In the genomic region with DNA sequence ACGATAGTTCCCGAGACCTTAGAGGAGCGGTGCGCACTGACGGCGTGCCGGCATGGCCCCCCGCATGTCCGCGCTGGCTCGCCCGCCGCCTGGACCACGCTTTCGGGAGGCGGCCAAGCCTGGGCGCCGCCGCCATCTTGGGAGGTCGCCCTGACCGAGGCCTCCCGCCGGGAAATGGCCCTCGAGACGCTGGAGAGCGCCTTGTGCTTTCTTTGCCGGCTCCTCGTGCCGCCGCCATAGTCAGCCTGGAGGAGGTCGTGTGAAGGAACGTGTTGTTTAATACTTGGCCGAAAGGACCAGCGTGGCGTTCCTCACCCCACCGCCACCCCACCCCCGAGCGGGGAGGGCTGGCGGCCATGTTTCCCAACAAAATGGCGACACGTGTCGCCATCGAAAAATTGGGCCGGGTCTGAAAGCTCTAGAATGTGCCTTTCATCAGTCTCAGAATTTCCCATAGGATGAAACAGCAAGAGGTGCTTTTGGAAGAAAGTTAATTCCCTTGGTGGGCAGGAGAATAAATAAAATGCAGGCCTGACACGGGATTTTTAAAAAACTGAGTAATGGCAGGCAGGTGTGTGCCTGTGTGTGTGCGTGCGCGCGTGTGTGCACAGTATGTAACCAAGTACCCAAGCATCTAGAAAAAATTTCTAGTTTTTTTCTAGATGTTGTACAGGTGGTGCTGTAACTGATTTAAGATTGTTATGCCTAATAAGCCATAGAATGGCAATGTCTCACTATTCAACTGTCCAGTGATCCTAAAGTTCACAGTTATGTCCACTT, we compare ENCODE assay signal across 8 mouse cellular contexts. TPM values are rescaled to one million over a fixed set of nuclear protein-coding genes. Genes with fewer than 3 reads are reported as not detected.
DNase-seq lines count a peak whose midpoint lies in the region; ATAC-seq and TF ChIP-seq lines count a peak whose summit lies in the region.

No protein-coding gene starts in this region.

- peak; percentile 77 for ATAC-seq in intestine, embryonic 14.5 days (replicated peaks; ENCODE audit: low FRiP score, low TSS enrichment, low read depth)
- peak; percentile 57 for ATAC-seq in liver, postnatal 0 days
- ATAC-seq in neural tube, embryonic 11.5 days (ENCODE audit: insufficient read depth, low FRiP score, low TSS enrichment), result peak; percentile 60

- peak overlapping the region; percentile 88 for H3K4me3 ChIP-seq in brown adipose tissue, adult 24 weeks (ENCODE audit: insufficient read depth, low read depth, low read length)
- H3K4me3 ChIP-seq in intestine, embryonic 14.5 days (ENCODE audit: low read depth, low read length), result peak overlapping the region; percentile 93
- H3K4me3 ChIP-seq in liver, postnatal 0 days (ENCODE audit: low read depth, low read length), result peak overlapping the region; percentile 87
- H3K4me3 ChIP-seq in neural tube, embryonic 11.5 days (ENCODE audit: low read depth, low read length), result peak overlapping the region; percentile 99

- H3K9me3 ChIP-seq in intestine, embryonic 14.5 days (ENCODE audit: control insufficient read depth, low read length), result no peaks in the 10 kb centered on the region
- H3K9me3 ChIP-seq in liver, postnatal 0 days (ENCODE audit: low read length), result no peaks in the 10 kb centered on the region
- no peaks in the 10 kb centered on the region for H3K9me3 ChIP-seq in neural tube, embryonic 11.5 days (ENCODE audit: control insufficient read depth, low read length)

- peak overlapping the region; percentile 99 for H3K9ac ChIP-seq in intestine, embryonic 14.5 days (ENCODE audit: low read length)
- peak overlapping the region; percentile 86 for H3K9ac ChIP-seq in liver, postnatal 0 days (replicated peaks)
- peak overlapping the region; percentile 99 for H3K9ac ChIP-seq in neural tube, embryonic 11.5 days (ENCODE audit: low read length)

- H3K36me3 ChIP-seq in intestine, embryonic 14.5 days (ENCODE audit: control insufficient read depth, insufficient read depth, low read length), result peaks cover 31% of the 10 kb centered on the region
- peaks cover 21% of the 10 kb centered on the region for H3K36me3 ChIP-seq in liver, postnatal 0 days (replicated peaks; ENCODE audit: insufficient read depth, low read length)
- H3K36me3 ChIP-seq in neural tube, embryonic 11.5 days (ENCODE audit: control insufficient read depth, insufficient read depth, low read length), result 0 out of 2 replicates have a peak, but pooled peaks cover 4% of the 10 kb centered on the region

- H3K27ac ChIP-seq in brown adipose tissue, adult 24 weeks (replicated peaks; ENCODE audit: low read depth, low read length), result peak overlapping the region; percentile 100
- H3K27ac ChIP-seq in intestine, embryonic 14.5 days (ENCODE audit: low read depth), result peak overlapping the region; percentile 100
- peak overlapping the region; percentile 99 for H3K27ac ChIP-seq in liver, postnatal 0 days (ENCODE audit: low read depth)
- H3K27ac ChIP-seq in neural tube, embryonic 11.5 days (ENCODE audit: low read depth, low read length), result peak overlapping the region; percentile 100

- peaks cover 11% of the 10 kb centered on the region for H3K4me1 ChIP-seq in brown adipose tissue, adult 24 weeks (ENCODE audit: control insufficient read depth, insufficient read depth, insufficient read length, low read length)
- H3K4me1 ChIP-seq in intestine, embryonic 14.5 days (replicated peaks; ENCODE audit: control insufficient read depth, insufficient read depth, low read length), result peaks cover 15% of the 10 kb centered on the region; the same call in 1 of the 2 replicates
- H3K4me1 ChIP-seq in liver, postnatal 0 days (ENCODE audit: insufficient read depth), result peaks cover 19% of the 10 kb centered on the region
- H3K4me1 ChIP-seq in neural tube, embryonic 11.5 days (ENCODE audit: control insufficient read depth, insufficient read depth, low read length), result peaks cover 10% of the 10 kb centered on the region

- peak; percentile 77 for DNase-seq in layer of hippocampus, adult 11-12 months (ENCODE audit: low spot score)
- DNase-seq in layer of hippocampus, adult 8-10 months (ENCODE audit: low spot score in 2 of 2), result no peak
- DNase-seq in forelimb bud, embryonic 11.5 days (ENCODE audit: low read depth, low spot score), result peak; percentile 76
- DNase-seq in intestine, embryonic 14.5 days (ENCODE audit: low spot score), result peak; percentile 95
- peak; percentile 85 for DNase-seq in liver, postnatal 0 days
- DNase-seq in neural tube, embryonic 11.5 days (ENCODE audit: low spot score), result peak; percentile 88
- peak; percentile 73 for DNase-seq in thymus, postnatal 10 days (ENCODE audit: low spot score in 2 of 2)

- H3K4me2 ChIP-seq in intestine, embryonic 14.5 days (ENCODE audit: low read length), result peak overlapping the region; percentile 84
- peak overlapping the region; percentile 81 for H3K4me2 ChIP-seq in liver, postnatal 0 days (ENCODE audit: low read depth, low read length)
- peak overlapping the region; percentile 87 for H3K4me2 ChIP-seq in neural tube, embryonic 11.5 days (ENCODE audit: low read depth)

- peak; percentile 46; the same call in 1 of the 2 replicates for TF ChIP-seq EP300 in liver, postnatal 0 days (IDR thresholded peaks at IDR 0.05; ENCODE audit: low read depth)

- H3K27me3 ChIP-seq in intestine, embryonic 14.5 days (replicated peaks; ENCODE audit: control insufficient read depth, insufficient read depth, low read length), result no peaks in the 10 kb centered on the region
- no peaks in the 10 kb centered on the region for H3K27me3 ChIP-seq in liver, postnatal 0 days (ENCODE audit: insufficient read depth, low read length)
- no peaks in the 10 kb centered on the region for H3K27me3 ChIP-seq in neural tube, embryonic 11.5 days (ENCODE audit: control insufficient read depth, insufficient read depth, low read length)

- no peak for TF ChIP-seq CTCF in liver, postnatal 0 days (IDR thresholded peaks at IDR 0.05; ENCODE audit: low read depth)

- WGBS in intestine, embryonic 14.5 days, result 6% methylated on average over 49 of the region's 49 CpGs
- WGBS in liver, postnatal 0 days (ENCODE audit: insufficient replicate concordance), result 5% methylated on average over 45 of the region's 49 CpGs
- 6% methylated on average over 49 of the region's 49 CpGs for WGBS in neural tube, embryonic 11.5 days

RNA-seq across cellular contexts. Expression of gene Pcbp1, which starts 1.0 kb away (rescaled TPM):
- total RNA-seq in layer of hippocampus, adult 8-10 months (2022), result 100 to 1,000 TPM; 172 to 184 (median 178) TPM
- 107 and 116 TPM in 2 replicates for polyA plus RNA-seq in brown adipose tissue, adult 24 weeks (2012; ENCODE audit: insufficient read depth, insufficient read length, missing spikeins)
- 261 and 405 TPM in 2 replicates for polyA plus RNA-seq in intestine, embryonic 14.5 days (2014; fragmentation: Nextera tagmentation; extraction: Ambion mirVana)
- polyA plus RNA-seq in liver, postnatal 0 days (2015; fragmentation: Nextera tagmentation; extraction: Ambion mirVana), result 206 and 208 TPM in 2 replicates
- polyA plus RNA-seq in neural tube, embryonic 11.5 days (2014; fragmentation: Nextera tagmentation; extraction: Ambion mirVana), result 518 and 536 TPM in 2 replicates

Comparison
In these comparisons a context has a peak if more than half of its experiments do, and no peak if none do; other contexts are left out.
1. DNase-seq: peak in layer of hippocampus, adult 11-12 months (single experiment), forelimb bud, embryonic 11.5 days (single experiment), intestine, embryonic 14.5 days (single experiment), liver, postnatal 0 days (single experiment), neural tube, embryonic 11.5 days (single experiment) and thymus, postnatal 10 days (2 of 2); none in layer of hippocampus, adult 8-10 months (0 of 2).
2. Peak in every context shown above with its lines, with median percentiles within 50 percentile points of each other: H3K27ac ChIP-seq, H3K4me3 ChIP-seq, ATAC-seq, H3K4me2 ChIP-seq and H3K9ac ChIP-seq.